Mouse (Mus musculus) heart, embryonic 12.5 days (tissue): ENCODE data around the gene Ccdc85c. TPM values are rescaled to one million over a fixed set of nuclear protein-coding genes. Genes with fewer than 3 reads are reported as not detected.
A peak's percentile ranks its signal among the peaks of the same experiment; 100 is the strongest.

ENCODE experiments used
- ATAC-seq: fragments of 200-750 bp; cut with Nextera tagmentation; 2 replicates; pipeline ENCODE4 v1.8.0; 2017; ENCODE audit warnings: moderate TSS enrichment, moderate library complexity; ENCODE audit not compliant: insufficient number of reproducible peaks, low FRiP score
- H3K27ac ChIP-seq: fragments of 300-500 bp; sonication (generic); 2 replicates; pipeline ENCODE4 v1.5.1; 2016; ENCODE audit warnings: mild to moderate bottlenecking, moderate library complexity; ENCODE audit not compliant: poor library complexity, severe bottlenecking
- H3K27me3 ChIP-seq: fragments of 300-500 bp; sonication (generic); replicated peaks from 2 replicates; pipeline ENCODE4 v1.6.1; 2016; ENCODE audit warnings: mild to moderate bottlenecking, moderate library complexity
- H3K36me3 ChIP-seq: fragments of 300-500 bp; sonication (generic); 2 replicates; pipeline ENCODE4 v1.6.1; 2016; ENCODE audit warnings: mild to moderate bottlenecking, moderate library complexity
- H3K4me1 ChIP-seq: fragments of 300-500 bp; sonication (generic); replicated peaks from 2 replicates; pipeline ENCODE4 v1.6.1; 2016; ENCODE audit warnings: mild to moderate bottlenecking
- H3K4me2 ChIP-seq: fragments of 300-500 bp; sonication (generic); 2 replicates; pipeline ENCODE4 v1.6.1; 2016; ENCODE audit warnings: mild to moderate bottlenecking, moderate library complexity
- H3K4me3 ChIP-seq: fragments of 300-500 bp; sonication (generic); 2 replicates; pipeline ENCODE4 v1.5.1; 2016; ENCODE audit warnings: mild to moderate bottlenecking
- H3K9ac ChIP-seq: fragments of 300-500 bp; sonication (generic); 2 replicates; pipeline ENCODE4 v1.6.1; 2016; ENCODE audit warnings: mild to moderate bottlenecking, moderate library complexity
- H3K9me3 ChIP-seq: fragments of 300-500 bp; sonication (generic); replicated peaks from 2 replicates; pipeline ENCODE4 v1.6.1; 2016; ENCODE audit warnings: mild to moderate bottlenecking, moderate library complexity
- WGBS: fragments of 180-500 bp; shearing (Covaris S2); methylation state at CpG from one replicate; pipeline ENCODE4 v1.1.7; 2016; 5-methylcytosine and 5-hydroxymethylcytosine counted together
- polyA plus RNA-seq: library from polyadenylated mRNA; unstranded; fragments of >200 nt; fragmentation: Nextera tagmentation; extraction: Ambion mirVana; gene quantifications from 2 replicates; pipeline ENCODE4 v1.2.1, GENCODE M21; 2016

Gene Ccdc85c
- polyA plus RNA-seq, 1 experiment from 2014 or later: 6.0 TPM

DNA sequence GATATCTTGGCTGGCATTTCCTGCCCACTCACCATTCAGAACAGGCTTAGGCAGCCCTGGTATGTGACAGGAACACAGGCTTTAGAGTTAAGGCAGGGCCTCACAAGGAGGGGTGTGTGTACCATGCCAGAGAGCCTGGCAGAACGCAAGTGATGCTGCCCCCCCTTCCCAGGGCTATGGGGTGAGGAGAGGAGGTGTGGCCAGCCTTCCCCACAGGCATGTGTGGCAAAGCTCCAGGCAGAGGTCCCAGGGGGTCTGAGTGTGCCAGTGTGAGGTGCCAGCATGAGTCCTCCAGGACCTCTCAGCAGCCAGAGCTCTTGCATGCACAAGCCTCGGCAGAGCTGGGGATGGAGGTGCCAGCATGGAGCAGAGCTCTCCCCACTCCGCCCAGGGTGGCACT, 19.4 kb upstream of the Ccdc85c start:
- no peak for ATAC-seq
- Histone ChIP-seq H3K9me3 (0 out of 2 replicates have a peak, but pooled peaks cover 6% of the 10 kb centered on the region), H3K4me2 (no peak overlapping the region), H3K4me3 (no peak overlapping the region), H3K36me3 (no peaks in the 10 kb centered on the region), H3K27ac (no peak overlapping the region), H3K9ac (no peak overlapping the region), H3K4me1 (peaks cover 5% of the 10 kb centered on the region), H3K27me3 (no peaks in the 10 kb centered on the region; the same call in 1 of the 2 replicates)
- WGBS: 64% methylated on average over 3 of the region's 3 CpGs

DNA sequence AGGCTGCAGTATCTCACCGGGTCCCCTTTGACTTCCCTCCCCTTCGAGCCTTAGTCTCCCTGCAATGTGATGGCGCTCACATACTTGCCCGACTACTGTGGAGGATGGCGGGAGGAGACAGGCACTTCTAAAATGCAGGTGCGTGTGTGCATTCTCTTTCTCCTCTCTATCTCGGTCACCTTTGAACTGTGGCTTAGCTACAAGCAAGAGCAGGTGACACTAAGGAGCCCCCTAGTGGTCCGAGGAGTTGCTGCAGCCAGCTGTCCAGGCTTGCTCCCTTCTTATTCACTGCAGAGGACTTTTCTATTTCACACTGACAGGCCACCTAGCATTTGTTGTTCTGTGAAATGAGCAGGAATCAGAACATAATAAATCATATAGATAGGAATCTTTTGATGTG, 17.7 kb upstream of the Ccdc85c start:
- no peak overlapping the region for H3K4me3 ChIP-seq
- 4% methylated on average over 8 of the region's 8 CpGs for WGBS
- peak overlapping the region; percentile 50 for H3K4me2 ChIP-seq
- H3K4me1 ChIP-seq: peaks cover 5% of the 10 kb centered on the region
- H3K9ac ChIP-seq: no peak overlapping the region
- no peak for ATAC-seq
- no peak overlapping the region for H3K27ac ChIP-seq
- H3K9me3 ChIP-seq: 0 out of 2 replicates have a peak, but pooled peaks cover 3% of the 10 kb centered on the region
- H3K36me3 ChIP-seq: no peaks in the 10 kb centered on the region
- H3K27me3 ChIP-seq: no peaks in the 10 kb centered on the region; the same call in 1 of the 2 replicates

DNA sequence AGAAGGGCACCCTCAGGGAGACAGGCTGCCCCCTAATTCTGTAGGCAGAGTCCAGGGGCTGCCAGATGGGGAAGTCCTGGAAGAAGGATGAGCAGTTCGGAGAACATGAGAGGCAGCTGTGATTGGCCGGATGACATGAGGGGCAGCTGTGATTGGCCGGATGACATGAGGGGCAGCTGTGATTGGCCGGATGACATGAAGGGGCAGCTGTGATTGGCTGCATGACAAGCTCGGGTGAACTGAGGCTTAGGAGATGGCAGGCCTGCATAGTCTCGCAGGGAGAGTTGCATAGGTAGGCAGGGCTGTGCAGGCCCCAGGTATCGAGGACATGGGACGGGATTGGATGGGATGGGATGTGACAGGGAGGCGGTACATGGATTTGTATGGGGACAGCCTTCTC, 17.2 kb upstream of the Ccdc85c start:
- Histone ChIP-seq H3K9ac (no peak overlapping the region), H3K9me3 (0 out of 2 replicates have a peak, but pooled peaks cover 3% of the 10 kb centered on the region), H3K36me3 (no peaks in the 10 kb centered on the region), H3K4me1 (peaks cover 5% of the 10 kb centered on the region), H3K4me3 (no peak overlapping the region), H3K27me3 (no peaks in the 10 kb centered on the region; the same call in 1 of the 2 replicates), H3K4me2 (0 out of 2 replicates have a peak overlapping the region, but pooled peaks have one; percentile 50), H3K27ac (no peak overlapping the region)
- ATAC-seq: peak; percentile 66
- WGBS: 10% methylated on average over 9 of the region's 9 CpGs

DNA sequence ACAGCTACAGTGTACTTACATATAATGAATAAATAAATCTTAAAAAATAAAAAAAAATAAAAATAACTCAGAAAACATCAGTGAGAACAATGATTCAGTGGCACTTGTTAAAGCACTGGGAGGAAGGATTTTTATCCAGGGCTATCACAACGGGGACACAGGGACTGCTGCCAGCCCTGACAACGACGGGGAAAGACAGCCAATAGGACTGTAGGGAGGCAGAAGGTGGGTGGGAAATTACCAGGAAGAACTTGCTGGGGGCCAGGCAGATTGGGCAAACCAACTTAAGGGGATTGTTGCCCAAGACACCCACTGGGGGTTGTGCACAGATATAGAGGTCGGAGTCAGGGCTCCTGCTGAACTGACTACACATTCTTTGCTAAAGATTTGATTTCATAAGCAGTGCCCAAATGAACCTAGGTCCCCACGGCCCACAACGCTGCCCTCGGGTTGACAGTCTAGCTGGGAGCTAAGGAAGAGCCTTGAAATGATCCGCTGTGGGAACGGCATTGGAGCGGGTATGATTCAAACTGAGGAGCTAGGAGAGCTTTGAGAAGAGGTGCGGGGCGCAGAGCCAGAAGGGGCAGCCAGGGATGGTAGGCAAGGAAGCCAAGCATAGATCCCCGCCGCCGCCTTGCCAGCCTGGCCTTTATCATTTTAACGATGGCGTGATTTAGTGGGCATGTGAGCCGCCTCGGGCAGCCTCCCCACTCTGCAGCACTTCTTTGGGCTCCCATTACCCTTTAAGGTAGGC, 13.1 kb upstream of the Ccdc85c start:
- no peak overlapping the region for H3K4me2 ChIP-seq
- ATAC-seq: no peak
- no peak overlapping the region for H3K9ac ChIP-seq
- H3K27ac ChIP-seq: no peak overlapping the region
- no peak overlapping the region for H3K4me3 ChIP-seq
- H3K4me1 ChIP-seq: peaks cover 21% of the 10 kb centered on the region
- H3K9me3 ChIP-seq: no peaks in the 10 kb centered on the region
- no peaks in the 10 kb centered on the region for H3K27me3 ChIP-seq
- H3K36me3 ChIP-seq: no peaks in the 10 kb centered on the region
- WGBS: 71% methylated on average over 19 of the region's 19 CpGs

DNA sequence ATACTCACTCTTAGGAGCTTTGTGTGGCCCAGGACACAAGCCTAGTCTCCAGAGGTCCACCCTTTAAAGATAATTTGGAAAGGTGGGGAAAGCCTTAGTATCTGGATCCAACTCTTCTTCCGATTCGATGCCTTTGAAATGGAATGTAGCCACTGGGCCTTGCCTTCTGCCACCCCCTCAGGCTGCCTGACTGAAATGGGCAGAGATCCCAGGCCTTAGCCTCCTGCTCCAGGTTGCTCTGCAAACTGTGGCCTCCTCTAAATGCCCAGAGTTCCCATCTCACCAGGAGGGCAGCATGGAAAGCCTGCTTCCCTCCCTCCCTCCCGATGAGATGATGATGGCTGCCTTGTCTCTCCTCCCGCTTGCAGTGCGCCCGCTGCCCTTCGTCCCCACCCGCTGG, 11.8 kb upstream of the Ccdc85c start:
- 88% methylated on average over 8 of the region's 8 CpGs for WGBS
- no peaks in the 10 kb centered on the region for H3K36me3 ChIP-seq
- peaks cover 16% of the 10 kb centered on the region for H3K4me1 ChIP-seq
- H3K9ac ChIP-seq: no peak overlapping the region
- no peak for ATAC-seq
- no peaks in the 10 kb centered on the region for H3K27me3 ChIP-seq
- H3K27ac ChIP-seq: no peak overlapping the region
- no peak overlapping the region for H3K4me2 ChIP-seq
- H3K4me3 ChIP-seq: no peak overlapping the region
- no peaks in the 10 kb centered on the region for H3K9me3 ChIP-seq

DNA sequence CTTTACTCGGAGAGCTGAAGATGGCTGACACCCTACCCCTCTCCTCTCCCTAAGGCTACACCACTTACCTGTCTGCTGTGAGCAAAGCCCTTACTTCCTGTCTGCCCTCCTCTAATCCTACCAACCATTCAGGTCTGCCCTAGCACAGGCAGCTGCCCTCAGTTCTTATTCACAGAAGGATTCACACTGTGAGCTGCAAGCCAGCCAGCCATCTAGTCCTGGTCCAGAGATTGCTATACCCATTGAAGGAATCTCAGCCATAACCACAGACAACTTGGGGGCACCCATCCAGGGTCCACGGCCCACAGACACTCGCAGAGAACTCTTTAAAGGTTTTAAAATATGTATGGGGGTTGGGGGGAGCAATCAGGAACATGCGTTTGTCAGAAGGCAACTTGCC, 11.2 kb upstream of the Ccdc85c start:
- Histone ChIP-seq H3K4me1 (peaks cover 16% of the 10 kb centered on the region), H3K27ac (no peak overlapping the region), H3K9me3 (no peaks in the 10 kb centered on the region), H3K4me3 (no peak overlapping the region), H3K36me3 (no peaks in the 10 kb centered on the region), H3K4me2 (no peak overlapping the region), H3K27me3 (no peaks in the 10 kb centered on the region), H3K9ac (no peak overlapping the region)
- no peak for ATAC-seq
- 75% methylated on average over 4 of the region's 4 CpGs for whole genome bisulfite sequencing

DNA sequence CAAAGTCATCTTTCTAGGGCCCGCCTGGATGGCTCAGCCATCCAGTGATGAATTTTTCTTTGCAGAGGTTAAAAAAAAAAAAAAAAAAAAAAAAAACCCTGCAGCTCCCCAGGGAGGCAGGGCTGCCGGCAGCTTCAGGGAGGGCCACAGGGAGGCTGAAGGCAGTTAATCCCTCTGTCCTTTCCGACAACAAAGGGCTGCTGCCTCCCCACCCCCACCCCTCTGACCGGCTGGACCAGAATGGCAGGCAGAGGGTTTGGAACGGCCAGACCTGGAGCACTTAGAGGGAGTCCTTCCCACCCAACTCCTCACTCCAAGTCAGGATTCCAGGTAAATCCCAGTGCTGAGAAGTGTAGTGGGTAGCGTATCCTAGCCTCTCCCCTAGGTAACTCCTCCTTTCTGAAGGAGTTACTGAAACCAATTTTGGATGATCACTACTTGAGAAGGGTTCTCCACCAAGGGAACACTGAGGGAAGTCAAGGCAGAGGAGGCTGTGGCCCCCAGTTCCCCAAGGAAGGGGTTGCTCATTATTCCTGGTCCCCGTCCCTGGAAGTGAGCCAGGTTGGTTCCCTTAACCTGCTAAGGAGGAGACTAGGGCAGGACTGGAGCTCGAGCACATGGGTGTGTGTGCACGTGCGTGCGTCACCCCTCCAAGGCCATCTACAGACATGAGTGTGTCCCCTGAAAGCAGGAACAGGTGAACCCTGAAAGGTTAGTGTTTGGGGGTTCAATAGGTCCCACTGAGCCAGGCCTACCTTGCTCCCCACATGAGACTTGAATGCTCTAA, 10.2 kb upstream of the Ccdc85c start:
- Histone ChIP-seq H3K9ac (no peak overlapping the region), H3K4me2 (peak overlapping the region; percentile 2; the same call in 1 of the 2 replicates), H3K4me1 (peaks cover 16% of the 10 kb centered on the region), H3K4me3 (no peak overlapping the region), H3K9me3 (no peaks in the 10 kb centered on the region), H3K27ac (no peak overlapping the region), H3K27me3 (no peaks in the 10 kb centered on the region), H3K36me3 (no peaks in the 10 kb centered on the region)
- 32% methylated on average over 11 of the region's 11 CpGs for WGBS
- no peak for ATAC-seq

DNA sequence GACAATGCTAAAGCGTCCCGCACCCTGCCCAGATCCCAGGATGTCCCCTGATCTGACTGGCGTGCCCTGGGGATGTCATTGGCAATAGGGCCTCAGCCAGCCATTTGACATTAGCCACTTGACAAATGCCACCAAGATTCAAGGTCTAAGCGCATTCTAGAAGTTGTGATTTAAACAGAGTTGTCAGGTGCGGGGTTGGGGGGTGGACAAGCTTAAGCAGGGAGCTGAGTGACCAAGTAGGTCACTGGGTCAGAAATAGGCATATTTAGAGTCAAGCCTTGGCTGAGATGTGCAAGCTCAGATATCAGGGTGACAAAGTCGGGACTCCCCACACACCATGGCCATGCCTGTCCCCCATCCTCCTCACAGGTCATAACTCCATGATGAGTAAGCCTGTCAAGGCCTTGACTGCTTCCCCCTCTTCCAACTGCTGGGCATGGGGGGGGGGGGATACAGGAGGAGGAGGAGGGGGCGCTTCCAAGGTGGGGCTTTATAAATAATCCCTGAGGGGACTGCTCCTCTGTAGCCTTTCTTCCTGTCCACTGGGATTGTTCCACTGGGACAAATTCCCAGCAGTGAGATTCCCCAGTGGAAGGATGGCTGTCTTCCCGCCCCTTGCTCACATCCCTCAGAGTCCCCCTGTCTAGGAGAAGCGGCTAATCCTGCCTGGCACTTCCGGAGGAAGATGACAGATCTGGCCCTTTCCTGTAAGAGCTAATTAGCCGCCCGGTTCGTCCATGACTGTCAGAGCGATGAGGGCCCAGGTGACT, 9.4 kb upstream of the Ccdc85c start:
- Histone ChIP-seq H3K9me3 (no peaks in the 10 kb centered on the region), H3K27ac (no peak overlapping the region), H3K27me3 (no peaks in the 10 kb centered on the region), H3K4me1 (peaks cover 16% of the 10 kb centered on the region), H3K4me3 (no peak overlapping the region), H3K9ac (no peak overlapping the region), H3K36me3 (no peaks in the 10 kb centered on the region), H3K4me2 (peak overlapping the region; percentile 2; the same call in 1 of the 2 replicates)
- ATAC-seq: no peak
- 34% methylated on average over 14 of the region's 14 CpGs for WGBS

DNA sequence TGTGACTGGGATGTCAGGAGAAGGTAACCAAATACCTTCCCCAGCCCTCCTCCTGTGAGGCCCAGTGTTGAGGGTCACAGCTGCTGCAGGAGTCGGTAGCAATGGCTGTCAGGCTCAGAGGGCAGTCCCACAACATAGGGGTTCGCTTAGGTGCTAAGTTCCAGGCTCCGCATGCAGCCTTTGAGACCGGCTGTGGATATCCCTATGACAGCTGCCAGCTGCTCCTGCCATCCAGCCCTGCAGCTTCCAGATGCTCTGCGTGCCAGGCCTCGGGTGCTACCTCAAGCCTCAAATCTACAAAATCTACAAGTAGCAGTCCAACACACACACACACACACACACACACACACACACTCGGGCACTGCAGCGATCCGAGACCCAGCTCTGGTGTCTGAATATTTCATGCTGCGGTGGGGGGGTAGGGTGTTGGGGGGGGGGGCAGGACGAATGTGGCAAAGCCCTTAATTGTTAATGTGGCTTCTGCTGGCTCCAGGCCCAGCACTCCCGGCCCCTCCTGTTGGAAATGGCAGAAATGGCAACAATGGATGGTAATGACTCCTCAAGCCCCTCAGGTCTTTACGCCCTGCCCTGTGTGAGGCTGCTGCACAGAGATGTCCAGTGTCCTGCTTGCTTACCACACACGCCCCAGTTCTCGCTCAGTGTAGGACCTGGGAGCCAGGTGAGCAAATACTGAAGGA, 3.1 kb upstream of the Ccdc85c start:
- WGBS: 50% methylated on average over 15 of the region's 15 CpGs
- Histone ChIP-seq H3K4me1 (peaks cover 35% of the 10 kb centered on the region), H3K27me3 (peaks cover 14% of the 10 kb centered on the region), H3K9ac (no peak overlapping the region), H3K4me3 (no peak overlapping the region), H3K36me3 (no peaks in the 10 kb centered on the region), H3K4me2 (no peak overlapping the region), H3K27ac (no peak overlapping the region), H3K9me3 (no peaks in the 10 kb centered on the region)
- no peak for ATAC-seq

DNA sequence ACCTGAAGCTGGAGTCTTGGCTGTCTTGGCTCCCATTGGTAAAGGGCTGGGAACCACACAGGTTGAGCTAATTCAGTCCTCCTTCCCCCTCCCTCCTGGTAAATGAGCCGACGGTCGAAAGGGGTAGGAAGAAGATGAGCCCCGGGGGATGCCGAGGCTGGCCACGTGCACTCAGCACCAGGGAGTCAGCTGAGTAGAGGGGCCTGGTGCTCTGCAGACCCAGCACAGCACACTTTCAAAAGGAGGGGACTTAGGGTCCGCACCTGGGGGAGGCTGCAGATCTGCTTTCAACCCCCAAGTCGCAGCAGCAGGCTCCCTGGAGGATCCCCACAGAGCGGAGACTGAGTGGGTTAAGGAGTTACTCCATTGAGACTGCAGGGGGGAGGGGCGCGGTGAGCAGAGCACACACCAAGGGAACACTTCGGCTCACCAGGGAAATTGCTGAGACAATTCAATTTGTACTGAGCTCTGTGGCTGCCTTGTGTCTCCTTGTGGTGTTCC, 2.2 kb upstream of the Ccdc85c start:
- H3K27ac ChIP-seq: no peak overlapping the region
- H3K27me3 ChIP-seq: peaks cover 14% of the 10 kb centered on the region
- peak overlapping the region; percentile 99 for H3K4me2 ChIP-seq
- H3K4me1 ChIP-seq: peaks cover 45% of the 10 kb centered on the region
- 7% methylated on average over 11 of the region's 12 CpGs for whole genome bisulfite sequencing
- ATAC-seq: no peak
- H3K9me3 ChIP-seq: no peaks in the 10 kb centered on the region
- no peaks in the 10 kb centered on the region for H3K36me3 ChIP-seq
- no peak overlapping the region for H3K4me3 ChIP-seq
- H3K9ac ChIP-seq: 0 out of 2 replicates have a peak overlapping the region, but pooled peaks have one; percentile 4
